Mouse (Mus musculus) layer of hippocampus, adult 9-10 months (tissue): ENCODE measurements around the gene Cntf.
A peak's percentile ranks its signal among the peaks of the same experiment; 100 is the strongest.
"Not testable (repeated sequence)": the region's sequence is repeated elsewhere in the genome, so short reads cannot be mapped to it uniquely, and the experiment has no call there.

Source experiments
- DNase-seq: peaks from one replicate; pipeline ENCODE4 v3.0.0; 2022; ENCODE audit warnings: low spot score

Gene Cntf

DNA sequence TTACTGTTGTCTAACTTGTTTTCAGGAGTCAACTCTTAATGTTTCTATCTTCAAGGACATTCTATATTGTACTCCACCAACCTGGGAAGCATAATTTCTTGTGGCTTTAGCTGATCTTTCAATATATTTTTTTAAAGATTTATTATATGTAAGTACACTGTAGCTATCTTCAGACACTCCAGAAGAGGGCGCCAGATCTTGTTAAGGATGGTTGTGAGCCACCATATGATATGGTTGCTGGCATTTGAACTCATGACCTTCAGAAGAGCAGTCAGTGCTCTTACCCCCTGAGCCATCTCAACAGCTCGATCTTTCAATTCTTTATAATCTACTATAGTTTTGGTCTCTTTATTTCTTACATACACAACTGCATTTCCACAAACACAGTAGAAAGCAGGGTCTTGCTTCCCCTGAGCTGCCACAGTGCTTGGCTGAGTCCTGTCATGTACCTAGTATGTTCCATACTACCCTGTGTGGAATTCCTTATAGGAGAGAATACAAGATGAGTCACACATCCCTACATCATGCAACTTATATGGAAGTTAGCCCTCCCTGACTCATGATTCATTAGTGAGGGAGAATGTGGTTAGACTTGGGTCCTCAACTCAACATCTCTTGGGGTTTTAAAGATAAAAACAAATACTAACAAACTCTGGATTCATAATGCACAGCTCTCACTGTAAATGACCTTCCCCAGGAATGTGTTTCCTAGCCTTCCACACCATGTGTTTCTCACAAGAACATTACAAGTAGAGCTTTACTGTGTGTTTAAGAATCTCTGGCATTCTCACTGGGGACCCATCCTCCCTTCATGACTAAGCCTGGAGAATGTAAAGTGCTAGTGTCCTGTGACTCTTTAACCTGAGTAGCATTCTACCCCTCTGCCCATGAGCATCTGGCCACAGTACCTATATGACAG, 3.0 kb downstream of the Cntf start:
- DNase-seq = no peak

DNA sequence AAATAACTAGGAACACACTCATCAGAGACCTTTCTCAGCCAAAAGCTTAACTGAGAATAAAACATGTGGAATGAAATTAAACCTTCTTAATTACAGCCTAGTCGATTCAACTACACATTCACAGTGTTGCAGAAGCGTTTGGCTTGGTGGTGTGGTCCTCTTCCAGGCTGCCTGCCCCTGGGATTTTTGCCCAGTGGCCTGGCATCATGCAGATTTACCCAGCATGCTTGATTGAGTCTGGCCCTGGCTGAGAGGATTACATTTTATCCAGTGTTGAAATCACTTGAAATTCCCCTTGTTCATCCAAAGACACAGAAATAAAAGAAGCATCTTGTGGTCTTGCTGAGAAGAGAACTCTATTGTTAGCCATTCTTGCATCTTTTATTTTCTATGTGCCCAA, 5.8 kb downstream of the Cntf start:
- DNase-seq = peak; percentile 17

DNA sequence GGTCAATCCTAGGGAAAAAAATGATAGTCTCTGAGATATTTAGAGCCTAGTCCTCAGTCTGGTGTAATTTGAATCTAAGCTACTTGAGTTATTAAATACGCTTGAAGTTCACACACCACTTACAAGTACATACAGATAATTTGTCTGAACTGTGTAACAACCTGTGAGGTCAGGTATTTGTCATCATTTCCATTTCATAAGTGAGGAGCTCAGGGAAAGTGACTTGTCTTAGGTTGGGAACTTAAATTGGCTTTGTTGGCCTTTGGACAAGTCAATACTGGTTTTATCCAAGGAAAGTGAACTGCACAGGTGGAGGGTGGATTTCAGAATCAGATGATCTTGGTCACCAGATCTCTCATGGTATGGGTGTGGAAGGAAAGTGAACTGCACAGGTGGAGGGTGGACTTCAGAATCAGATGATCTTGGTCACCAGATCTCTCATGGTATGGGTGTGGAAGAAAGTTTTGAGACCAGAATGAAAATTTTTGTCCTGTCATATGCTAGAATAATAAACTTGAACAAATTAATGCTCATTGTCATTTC, 6.4 kb downstream of the Cntf start:
- no peak for DNase-seq

DNA sequence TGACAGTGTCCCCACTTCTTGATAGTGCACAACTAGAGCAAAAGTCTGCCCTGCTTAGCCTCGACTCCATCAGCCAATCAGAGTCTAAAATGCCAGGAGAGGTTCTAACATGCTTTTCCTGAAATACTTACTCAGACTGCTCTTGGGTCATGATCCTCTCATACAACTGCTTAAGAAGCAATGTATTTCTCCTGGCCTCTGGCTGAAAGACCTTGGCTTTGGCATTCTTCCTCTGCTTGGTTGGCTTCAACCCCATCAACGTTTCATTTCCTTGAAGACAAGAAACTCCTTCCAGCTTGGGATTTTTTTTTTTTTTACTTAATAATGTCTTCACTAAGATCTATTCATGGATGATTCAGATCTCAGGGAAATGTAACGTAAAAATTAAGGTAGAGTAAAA, 9.1 kb downstream of the Cntf start:
- no peak for DNase-seq

DNA sequence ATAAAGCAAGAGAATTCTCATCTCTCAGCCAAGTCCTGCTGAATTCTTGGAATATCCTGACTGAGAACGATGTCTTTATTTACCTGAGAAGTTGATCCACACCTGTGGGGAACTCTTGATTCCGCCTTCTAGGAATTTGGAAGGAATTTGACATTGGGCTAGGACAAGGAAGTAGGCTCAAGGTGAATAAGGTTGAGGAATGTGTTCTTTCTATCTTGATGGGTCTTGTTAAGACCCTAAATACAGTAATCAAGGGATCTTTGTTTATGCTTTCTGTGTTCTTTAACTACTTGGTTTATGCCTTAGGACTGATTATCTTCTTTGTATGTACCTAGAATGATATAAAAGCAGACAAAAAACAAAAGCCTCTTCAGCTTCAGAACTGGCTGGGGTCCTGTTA, 33.5 kb downstream of the Cntf start:
- DNase-seq = no peak

DNA sequence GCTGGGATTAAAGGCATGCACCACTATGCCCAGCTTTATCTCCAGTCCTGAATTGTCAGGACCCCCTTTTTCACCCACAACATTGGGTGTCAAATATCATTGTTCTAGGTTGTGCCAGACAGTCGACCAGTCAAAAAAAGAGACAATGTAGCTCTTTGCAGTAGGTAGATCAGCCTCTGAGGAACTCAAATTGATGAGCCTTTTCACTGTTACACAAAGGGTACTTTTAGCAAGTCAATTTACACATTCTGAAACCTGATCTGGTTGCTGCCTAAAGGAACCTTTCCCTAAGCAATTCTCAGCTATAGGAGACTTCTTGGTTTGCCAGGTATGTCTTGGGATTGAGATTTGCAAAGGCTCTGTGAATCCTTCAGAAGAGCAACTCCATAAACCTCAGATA, 34.4 kb downstream of the Cntf start:
- no peak for DNase-seq

DNA sequence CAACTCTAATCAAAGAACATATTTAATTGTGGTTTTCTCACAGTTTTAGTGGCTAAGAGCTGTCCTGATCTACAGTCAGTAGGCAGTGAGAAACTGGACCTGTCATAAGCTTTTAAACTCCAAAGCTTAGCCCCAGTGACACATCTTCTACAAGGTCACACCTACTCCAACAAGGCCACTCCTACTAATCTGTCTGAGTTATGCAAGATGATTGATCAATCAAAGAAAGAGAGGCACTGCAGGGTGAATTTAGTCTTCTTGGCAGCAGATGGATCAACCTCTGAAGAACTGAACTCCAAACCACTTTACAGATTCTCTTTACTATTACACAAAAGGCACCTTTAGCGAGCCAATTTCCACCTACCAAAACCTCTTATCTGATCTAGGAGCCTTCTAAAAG, 39.6 kb downstream of the Cntf start:
- DNase-seq = no peak

DNA sequence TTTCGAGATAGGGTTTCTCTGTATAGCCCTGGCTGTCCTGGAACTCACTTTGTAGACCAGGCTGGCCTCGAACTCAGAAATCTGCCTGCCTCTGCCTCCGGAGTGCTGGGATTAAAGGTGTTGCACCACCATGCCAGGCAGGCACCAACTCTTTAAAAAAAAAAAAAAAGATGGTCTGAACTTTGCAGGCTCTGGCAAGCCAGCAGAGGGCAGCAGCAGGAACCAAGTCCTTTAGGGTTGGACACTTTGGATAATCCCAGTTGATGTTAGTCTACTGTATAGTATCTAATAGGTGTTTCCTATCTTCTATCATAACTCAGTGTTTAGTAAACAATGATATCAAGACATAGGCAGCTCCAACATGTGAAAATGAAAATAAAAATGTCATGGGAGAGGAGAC, 43.1 kb downstream of the Cntf start:
- DNase-seq = no peak

DNA sequence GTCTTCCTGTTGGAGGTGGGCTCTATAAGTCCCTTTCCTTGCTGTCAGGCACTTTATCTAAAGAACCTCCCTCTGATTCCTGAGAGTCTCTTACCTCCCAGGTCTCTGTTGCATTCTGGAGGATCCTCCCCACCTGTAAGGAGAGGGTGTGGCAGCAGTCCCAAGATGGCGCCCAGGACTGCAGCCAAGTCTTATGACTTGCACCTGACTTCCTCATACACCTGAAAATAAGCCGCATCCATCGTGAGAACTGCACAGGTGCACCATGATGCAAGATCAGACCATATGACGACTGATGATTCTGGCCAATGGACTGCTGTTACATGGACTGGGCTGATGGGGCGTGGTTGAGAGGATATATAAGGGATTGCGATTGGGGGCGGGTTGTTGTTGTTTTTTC, 43.8 kb downstream of the Cntf start:
- not testable (repeated sequence) for DNase-seq

DNA sequence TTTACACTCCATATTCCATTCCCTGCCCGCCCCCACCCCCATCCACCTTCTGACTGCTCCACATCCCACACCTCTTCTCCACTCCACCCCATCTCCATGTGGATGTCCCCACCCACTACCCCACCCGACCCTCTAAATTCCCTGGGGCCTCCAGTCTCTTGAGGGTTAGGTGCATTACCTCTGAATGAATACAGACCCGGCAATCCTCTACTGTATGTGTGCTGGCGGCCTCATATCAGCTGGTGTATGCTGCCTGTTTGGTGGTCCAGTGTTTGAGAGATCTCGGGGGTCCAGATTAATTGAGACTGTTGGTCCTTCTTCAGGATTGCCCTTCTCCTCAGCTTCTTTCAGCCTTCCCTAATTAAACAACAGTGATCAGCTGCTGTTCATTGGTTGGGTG, 44.5 kb downstream of the Cntf start:
- not testable (repeated sequence) for DNase-seq

DNA sequence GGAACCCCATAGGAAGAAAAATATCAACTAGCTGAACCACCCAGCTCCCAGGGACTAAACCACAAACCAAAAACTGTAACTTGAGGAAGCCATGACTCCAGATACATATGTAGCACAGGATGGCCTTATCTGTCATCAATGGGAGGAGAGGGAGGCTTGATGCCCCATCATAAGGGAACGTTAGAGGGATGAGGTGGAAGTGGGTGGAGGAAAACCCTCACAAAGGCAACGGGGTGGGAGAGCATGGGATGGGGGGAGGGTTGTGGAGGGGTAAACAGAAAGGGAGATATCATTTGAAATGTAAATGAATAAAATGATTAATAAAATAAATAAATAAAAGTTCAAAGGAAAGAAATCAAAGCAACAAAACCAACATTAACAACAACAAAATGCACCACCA, 45.0 kb downstream of the Cntf start:
- DNase-seq = no peak

DNA sequence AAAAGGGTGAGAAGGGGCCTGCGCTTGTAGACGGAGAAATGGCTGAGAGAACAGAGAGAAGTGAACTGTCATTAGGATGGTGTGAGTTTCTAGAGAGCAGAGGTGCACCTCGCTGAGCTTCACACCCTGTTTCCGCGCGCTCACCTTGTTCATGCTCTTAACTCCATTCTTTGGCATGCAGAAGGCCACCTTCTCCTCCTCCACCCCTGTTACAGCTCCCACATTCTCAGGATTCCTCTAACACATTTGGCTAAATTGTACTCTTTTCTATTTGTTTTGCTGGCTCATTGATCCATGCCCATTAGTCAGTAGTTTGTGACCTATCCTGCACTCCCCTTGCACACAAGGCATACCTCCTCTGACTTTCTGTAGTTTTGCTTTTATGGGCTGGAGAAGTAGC, 46.2 kb downstream of the Cntf start:
- DNase-seq = no peak
